Mouse (Mus musculus) c-Kit-positive CD71-positive TER-119-negative erythroid progenitor cells, embryonic 14.5 days (primary cell): ENCODE measurements around the gene Hes2.

Experiments
- DNase-seq: peaks from one replicate; pipeline ENCODE4 v3.0.0-alpha.2; 2013; ENCODE audit warnings: low read depth

The Hes2 gene

GRCm38 (mm10) chr4:152131809-152132771 lies 26.6 kb upstream of the Hes2 start:
- DNase-seq: no peak

GRCm38 (mm10) chr4:152132772-152133169 lies 25.9 kb upstream of the Hes2 start:
- DNase-seq: no peak

GRCm38 (mm10) chr4:152133213-152133612 lies 25.5 kb upstream of the Hes2 start:
- DNase-seq: no peak

GRCm38 (mm10) chr4:152134507-152134906 lies 24.2 kb upstream of the Hes2 start:
- DNase-seq: peak; percentile 62

- no peak for DNase-seq
Observed at GRCm38 (mm10) chr4:152135363-152135762, 23.3 kb upstream of the Hes2 start.

GRCm38 (mm10) chr4:152136112-152136875 lies 22.4 kb upstream of the Hes2 start:
- no peak for DNase-seq

- DNase-seq: no peak
Observed at GRCm38 (mm10) chr4:152136876-152137250, 21.8 kb upstream of the Hes2 start.

GRCm38 (mm10) chr4:152138497-152139260 lies 20.0 kb upstream of the Hes2 start:
- DNase-seq: peak; percentile 70

- DNase-seq: no peak
Observed at GRCm38 (mm10) chr4:152140441-152140840, 18.2 kb upstream of the Hes2 start.

- no peak for DNase-seq
Observed at GRCm38 (mm10) chr4:152141521-152142135, 17.0 kb upstream of the Hes2 start.

GRCm38 (mm10) chr4:152143632-152144031 lies 15.0 kb upstream of the Hes2 start:
- no peak for DNase-seq

- DNase-seq: no peak
Observed at GRCm38 (mm10) chr4:152145473-152145872, 13.2 kb upstream of the Hes2 start.

- DNase-seq: no peak
Observed at GRCm38 (mm10) chr4:152146033-152146827, 12.4 kb upstream of the Hes2 start.

GRCm38 (mm10) chr4:152150546-152150945 lies 8.1 kb upstream of the Hes2 start:
- DNase-seq: no peak

GRCm38 (mm10) chr4:152151451-152151965 lies 7.2 kb upstream of the Hes2 start:
- DNase-seq: no peak

- DNase-seq: no peak
Observed at GRCm38 (mm10) chr4:152151966-152152544, 6.6 kb upstream of the Hes2 start, which contains the start of gene Espn. TSS of gene Espn (minus strand) at chr4:152152371.

- peak; percentile 77 for DNase-seq
Observed at GRCm38 (mm10) chr4:152153771-152154177, 4.9 kb upstream of the Hes2 start.

GRCm38 (mm10) chr4:152155019-152155418 lies 3.6 kb upstream of the Hes2 start:
- no peak for DNase-seq

GRCm38 (mm10) chr4:152157779-152158584 lies 685 bp upstream of the Hes2 start:
- DNase-seq: peak; percentile 65
